Mouse (Mus musculus): ENCODE data around the gene Parn. TPM values are rescaled to one million over a fixed set of nuclear protein-coding genes. Genes with fewer than 3 reads are reported as not detected.

The Parn gene
- polyA plus RNA-seq, 1 experiment from 2014 or later, result 40.6 TPM

- ATAC-seq (replicated peaks; ENCODE audit: low FRiP score, low TSS enrichment, low read depth), result 0 out of 2 replicates have a peak, but pooled peaks have one; percentile 29
- WGBS, result 55% methylated on average over 13 of the region's 13 CpGs
- Histone ChIP-seq H3K36me3 (ENCODE audit: control insufficient read depth, insufficient read depth, low read length) (no peaks in the 10 kb centered on the region; the same call in 1 of the 2 replicates), H3K4me1 (replicated peaks; ENCODE audit: control insufficient read depth, insufficient read depth, low read length) (no peaks in the 10 kb centered on the region; the same call in none of the 2 replicates), H3K4me2 (ENCODE audit: low read length) (no peak overlapping the region), H3K9ac (ENCODE audit: low read length) (no peak overlapping the region), H3K4me3 (ENCODE audit: low read depth, low read length) (no peak overlapping the region), H3K9me3 (ENCODE audit: control insufficient read depth, low read length) (no peaks in the 10 kb centered on the region), H3K27ac (ENCODE audit: low read depth) (no peak overlapping the region), H3K27me3 (replicated peaks; ENCODE audit: control insufficient read depth, insufficient read depth, low read length) (no peaks in the 10 kb centered on the region)
- no peak for DNase-seq (ENCODE audit: low spot score)
These were observed 129.6 kb downstream of the Parn start for GRCm38 (mm10) chr16:13538213-13538932.

GRCm38 (mm10) chr16:13536404-13536803 lies 131.6 kb downstream of the Parn start:
- DNase-seq (ENCODE audit: low spot score), result no peak

GRCm38 (mm10) chr16:13535856-13536255 lies 132.1 kb downstream of the Parn start:
- H3K9me3 ChIP-seq (ENCODE audit: control insufficient read depth, low read length), result no peaks in the 10 kb centered on the region
- no peaks in the 10 kb centered on the region; the same call in none of the 2 replicates for H3K4me1 ChIP-seq (replicated peaks; ENCODE audit: control insufficient read depth, insufficient read depth, low read length)
- H3K27ac ChIP-seq (ENCODE audit: low read depth), result no peak overlapping the region
- H3K4me3 ChIP-seq (ENCODE audit: low read depth, low read length), result no peak overlapping the region
- H3K36me3 ChIP-seq (ENCODE audit: control insufficient read depth, insufficient read depth, low read length), result no peaks in the 10 kb centered on the region; the same call in 1 of the 2 replicates
- DNase-seq (ENCODE audit: low spot score) (no peak), ATAC-seq (replicated peaks; ENCODE audit: low FRiP score, low TSS enrichment, low read depth) (no peak)
- no peak overlapping the region for H3K4me2 ChIP-seq (ENCODE audit: low read length)
- no peak overlapping the region for H3K9ac ChIP-seq (ENCODE audit: low read length)
- no peaks in the 10 kb centered on the region for H3K27me3 ChIP-seq (replicated peaks; ENCODE audit: control insufficient read depth, insufficient read depth, low read length)
- WGBS, result 70% methylated on average over 12 of the region's 12 CpGs

More at GRCm38 (mm10) chr16:13536404-13536803, 131.6 kb downstream of the Parn start:
- H3K9ac ChIP-seq (ENCODE audit: low read length), result no peak overlapping the region
- ATAC-seq (replicated peaks; ENCODE audit: low FRiP score, low TSS enrichment, low read depth), result no peak
- no peaks in the 10 kb centered on the region for H3K27me3 ChIP-seq (replicated peaks; ENCODE audit: control insufficient read depth, insufficient read depth, low read length)
- no peak overlapping the region for H3K27ac ChIP-seq (ENCODE audit: low read depth)
- no peaks in the 10 kb centered on the region for H3K9me3 ChIP-seq (ENCODE audit: control insufficient read depth, low read length)
- H3K4me1 ChIP-seq (replicated peaks; ENCODE audit: control insufficient read depth, insufficient read depth, low read length), result no peaks in the 10 kb centered on the region; the same call in none of the 2 replicates
- 66% methylated on average over 7 of the region's 7 CpGs for WGBS
- no peak overlapping the region for H3K4me2 ChIP-seq (ENCODE audit: low read length)
- no peak overlapping the region for H3K4me3 ChIP-seq (ENCODE audit: low read depth, low read length)
- H3K36me3 ChIP-seq (ENCODE audit: control insufficient read depth, insufficient read depth, low read length), result no peaks in the 10 kb centered on the region; the same call in 1 of the 2 replicates

- Histone ChIP-seq H3K4me1 (replicated peaks; ENCODE audit: control insufficient read depth, insufficient read depth, low read length) (no peaks in the 10 kb centered on the region; the same call in 1 of the 2 replicates), H3K4me2 (ENCODE audit: low read length) (no peak overlapping the region), H3K9me3 (ENCODE audit: control insufficient read depth, low read length) (no peaks in the 10 kb centered on the region), H3K27me3 (replicated peaks; ENCODE audit: control insufficient read depth, insufficient read depth, low read length) (no peaks in the 10 kb centered on the region), H3K9ac (ENCODE audit: low read length) (no peak overlapping the region), H3K36me3 (ENCODE audit: control insufficient read depth, insufficient read depth, low read length) (no peaks in the 10 kb centered on the region; the same call in 1 of the 2 replicates), H3K4me3 (ENCODE audit: low read depth, low read length) (no peak overlapping the region), H3K27ac (ENCODE audit: low read depth) (no peak overlapping the region)
- DNase-seq (ENCODE audit: low spot score) (no peak), ATAC-seq (replicated peaks; ENCODE audit: low FRiP score, low TSS enrichment, low read depth) (no peak)
These were observed 135.1 kb downstream of the Parn start for GRCm38 (mm10) chr16:13532840-13533239.

- H3K27ac ChIP-seq (ENCODE audit: low read depth), result no peak overlapping the region
- ATAC-seq (replicated peaks; ENCODE audit: low FRiP score, low TSS enrichment, low read depth) (no peak), DNase-seq (ENCODE audit: low spot score) (no peak)
- no peaks in the 10 kb centered on the region for H3K9me3 ChIP-seq (ENCODE audit: control insufficient read depth, low read length)
- no peak overlapping the region for H3K4me3 ChIP-seq (ENCODE audit: low read depth, low read length)
- no peak overlapping the region for H3K9ac ChIP-seq (ENCODE audit: low read length)
- H3K4me2 ChIP-seq (ENCODE audit: low read length), result no peak overlapping the region
- no peaks in the 10 kb centered on the region for H3K27me3 ChIP-seq (replicated peaks; ENCODE audit: control insufficient read depth, insufficient read depth, low read length)
- 87% methylated on average over 5 of the region's 5 CpGs for WGBS
- H3K4me1 ChIP-seq (replicated peaks; ENCODE audit: control insufficient read depth, insufficient read depth, low read length), result no peaks in the 10 kb centered on the region; the same call in 1 of the 2 replicates
- H3K36me3 ChIP-seq (ENCODE audit: control insufficient read depth, insufficient read depth, low read length), result no peaks in the 10 kb centered on the region
These were observed 136.7 kb downstream of the Parn start for GRCm38 (mm10) chr16:13531279-13531678.

GRCm38 (mm10) chr16:13521359-13521758 lies 146.6 kb downstream of the Parn start:
- Histone ChIP-seq H3K36me3 (ENCODE audit: control insufficient read depth, insufficient read depth, low read length) (no peaks in the 10 kb centered on the region), H3K27ac (ENCODE audit: low read depth) (no peak overlapping the region), H3K4me2 (ENCODE audit: low read length) (no peak overlapping the region), H3K9ac (ENCODE audit: low read length) (no peak overlapping the region), H3K9me3 (ENCODE audit: control insufficient read depth, low read length) (no peaks in the 10 kb centered on the region), H3K27me3 (replicated peaks; ENCODE audit: control insufficient read depth, insufficient read depth, low read length) (no peaks in the 10 kb centered on the region), H3K4me1 (replicated peaks; ENCODE audit: control insufficient read depth, insufficient read depth, low read length) (no peaks in the 10 kb centered on the region), H3K4me3 (ENCODE audit: low read depth, low read length) (no peak overlapping the region)
- DNase-seq (ENCODE audit: low spot score) (no peak), ATAC-seq (replicated peaks; ENCODE audit: low FRiP score, low TSS enrichment, low read depth) (no peak)
- 63% methylated on average over 6 of the region's 6 CpGs for whole genome bisulfite sequencing

GRCm38 (mm10) chr16:13520301-13520700 lies 147.7 kb downstream of the Parn start:
- no peaks in the 10 kb centered on the region for H3K9me3 ChIP-seq (ENCODE audit: control insufficient read depth, low read length)
- no peak overlapping the region for H3K4me2 ChIP-seq (ENCODE audit: low read length)
- H3K4me1 ChIP-seq (replicated peaks; ENCODE audit: control insufficient read depth, insufficient read depth, low read length), result no peaks in the 10 kb centered on the region
- no peaks in the 10 kb centered on the region for H3K27me3 ChIP-seq (replicated peaks; ENCODE audit: control insufficient read depth, insufficient read depth, low read length)
- 84% methylated on average over 6 of the region's 6 CpGs for WGBS
- no peak overlapping the region for H3K4me3 ChIP-seq (ENCODE audit: low read depth, low read length)
- H3K27ac ChIP-seq (ENCODE audit: low read depth), result no peak overlapping the region
- no peaks in the 10 kb centered on the region for H3K36me3 ChIP-seq (ENCODE audit: control insufficient read depth, insufficient read depth, low read length)
- ATAC-seq (replicated peaks; ENCODE audit: low FRiP score, low TSS enrichment, low read depth) (no peak), DNase-seq (ENCODE audit: low spot score) (no peak)
- no peak overlapping the region for H3K9ac ChIP-seq (ENCODE audit: low read length)

- DNase-seq (ENCODE audit: low spot score), result no peak
- ATAC-seq (replicated peaks; ENCODE audit: low FRiP score, low TSS enrichment, low read depth), result no peak
- no peaks in the 10 kb centered on the region for H3K4me1 ChIP-seq (replicated peaks; ENCODE audit: control insufficient read depth, insufficient read depth, low read length)
- no peak overlapping the region for H3K4me2 ChIP-seq (ENCODE audit: low read length)
- H3K27ac ChIP-seq (ENCODE audit: low read depth), result no peak overlapping the region
- H3K27me3 ChIP-seq (replicated peaks; ENCODE audit: control insufficient read depth, insufficient read depth, low read length), result no peaks in the 10 kb centered on the region
- H3K9ac ChIP-seq (ENCODE audit: low read length), result no peak overlapping the region
- no peaks in the 10 kb centered on the region for H3K36me3 ChIP-seq (ENCODE audit: control insufficient read depth, insufficient read depth, low read length)
- no peak overlapping the region for H3K4me3 ChIP-seq (ENCODE audit: low read depth, low read length)
- WGBS, result 59% methylated on average over 3 of the region's 3 CpGs
- no peaks in the 10 kb centered on the region for H3K9me3 ChIP-seq (ENCODE audit: control insufficient read depth, low read length)
These were observed 151.8 kb downstream of the Parn start for GRCm38 (mm10) chr16:13516214-13516613.

- H3K4me3 ChIP-seq (ENCODE audit: low read depth, low read length), result no peak overlapping the region
- no peak overlapping the region for H3K4me2 ChIP-seq (ENCODE audit: low read length)
- H3K9ac ChIP-seq (ENCODE audit: low read length), result no peak overlapping the region
- H3K27ac ChIP-seq (ENCODE audit: low read depth), result no peak overlapping the region
- no peak for DNase-seq (ENCODE audit: low spot score)
- H3K36me3 ChIP-seq (ENCODE audit: control insufficient read depth, insufficient read depth, low read length), result no peaks in the 10 kb centered on the region
- no peaks in the 10 kb centered on the region for H3K27me3 ChIP-seq (replicated peaks; ENCODE audit: control insufficient read depth, insufficient read depth, low read length)
- H3K9me3 ChIP-seq (ENCODE audit: control insufficient read depth, low read length), result no peaks in the 10 kb centered on the region
- H3K4me1 ChIP-seq (replicated peaks; ENCODE audit: control insufficient read depth, insufficient read depth, low read length), result no peaks in the 10 kb centered on the region
- WGBS, result 86% methylated on average over 7 of the region's 7 CpGs
- ATAC-seq (replicated peaks; ENCODE audit: low FRiP score, low TSS enrichment, low read depth), result no peak
These were observed 152.4 kb downstream of the Parn start for GRCm38 (mm10) chr16:13515524-13515923.
